Mouse (Mus musculus): ENCODE measurements around the gene Psmg4.

The Psmg4 gene

DNA sequence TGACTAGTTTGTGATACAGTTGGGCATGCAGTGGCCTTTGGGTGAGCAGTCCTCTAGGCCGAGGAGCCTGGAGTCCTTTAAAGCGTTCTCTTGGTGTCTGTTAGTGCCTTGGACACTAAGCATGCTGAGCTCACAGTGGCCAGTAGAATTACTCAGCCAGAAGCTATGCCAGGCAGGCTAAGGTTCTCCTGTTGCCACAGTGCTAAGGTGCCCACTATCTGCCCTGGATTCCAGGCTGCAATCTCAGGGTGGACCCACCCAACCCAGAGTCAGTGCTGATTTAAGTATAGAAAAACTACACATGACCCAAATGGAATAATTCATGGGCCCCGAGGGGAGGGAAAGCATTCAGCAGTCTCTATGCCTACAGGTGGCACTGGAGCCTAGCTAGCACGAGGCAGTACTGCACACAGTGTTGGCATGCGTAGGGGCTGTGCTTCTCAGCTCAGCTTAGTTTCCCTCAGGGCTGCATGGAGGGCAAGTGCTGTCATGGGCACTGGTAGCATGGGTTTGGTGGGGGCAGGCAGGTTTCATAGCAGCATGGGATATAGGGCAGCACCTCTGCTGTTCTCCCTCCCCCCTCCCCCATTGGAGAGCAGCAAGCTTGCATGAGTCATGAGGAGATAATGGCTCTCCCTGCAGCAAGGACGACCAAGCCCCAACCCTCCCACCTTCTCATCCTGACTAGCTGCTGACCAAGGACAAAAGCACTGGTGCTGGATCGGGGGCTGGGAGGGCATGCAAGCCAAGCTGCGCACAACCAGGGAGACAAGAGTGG is 29.8 kb downstream of the Psmg4 start:
- in situ Hi-C loops (cut with MboI, MseI), result no loop called here

DNA sequence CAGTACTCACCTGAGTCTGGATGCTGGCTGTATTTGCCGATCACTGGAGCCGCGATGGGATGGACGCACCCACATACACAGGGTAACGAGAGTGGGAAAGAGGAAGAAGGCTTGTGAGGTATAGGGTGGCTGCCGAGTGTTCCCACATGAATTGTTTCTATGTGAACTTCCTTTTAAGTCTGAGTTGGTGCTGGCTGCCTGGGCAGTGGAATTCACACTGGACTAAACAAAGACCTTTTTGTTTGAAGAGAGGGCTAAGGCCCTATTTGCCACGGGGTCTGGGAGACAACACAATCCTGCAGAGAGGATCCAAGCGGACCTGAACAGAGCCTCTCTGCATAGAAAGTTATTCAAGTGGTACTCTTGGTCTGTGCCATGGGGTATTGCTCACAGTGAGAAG is 30.6 kb downstream of the Psmg4 start:
- in situ Hi-C loops (cut with MboI, MseI), result no loop called here

DNA sequence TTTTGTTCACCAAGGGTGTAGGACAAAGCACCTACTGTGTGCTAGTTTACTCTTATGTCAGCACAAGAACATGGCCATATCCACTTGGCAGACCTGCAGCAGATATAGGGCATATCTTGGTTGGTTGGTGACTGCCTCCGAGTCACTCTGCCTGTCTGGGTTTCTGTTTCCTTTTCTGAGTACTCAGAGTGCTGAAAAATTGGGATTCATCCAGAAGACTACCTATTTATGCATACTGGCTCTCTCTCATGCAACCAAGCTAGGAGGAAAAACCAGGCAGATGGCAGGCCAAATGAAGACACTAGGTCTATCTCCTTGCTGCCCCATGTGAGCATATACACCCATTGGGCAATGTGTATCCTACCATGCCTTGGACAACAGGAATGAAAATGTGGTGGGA is 32.9 kb downstream of the Psmg4 start:
- in situ Hi-C loops (cut with MboI, MseI), result no loop called here

DNA sequence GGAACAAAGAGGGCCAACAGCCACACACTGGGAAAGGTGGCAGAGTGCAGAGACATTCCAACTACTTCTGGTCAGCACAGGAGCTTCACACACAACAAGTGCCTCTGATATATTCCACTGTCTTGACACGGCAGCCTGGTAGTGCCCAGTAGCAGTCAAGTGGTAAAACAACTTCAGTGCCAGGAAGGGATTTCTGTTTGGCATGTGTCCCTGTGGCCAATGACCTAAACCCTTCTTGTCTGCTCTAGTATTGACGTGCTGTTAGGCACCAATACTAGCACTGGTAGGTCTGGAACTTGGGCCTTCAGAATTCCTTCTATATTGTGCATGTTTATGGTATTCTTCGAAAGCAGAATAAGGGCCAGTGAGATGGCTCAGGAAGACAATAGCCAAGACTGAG is 42.5 kb downstream of the Psmg4 start:
- in situ Hi-C loops (cut with MboI, MseI), result no loop called here

DNA sequence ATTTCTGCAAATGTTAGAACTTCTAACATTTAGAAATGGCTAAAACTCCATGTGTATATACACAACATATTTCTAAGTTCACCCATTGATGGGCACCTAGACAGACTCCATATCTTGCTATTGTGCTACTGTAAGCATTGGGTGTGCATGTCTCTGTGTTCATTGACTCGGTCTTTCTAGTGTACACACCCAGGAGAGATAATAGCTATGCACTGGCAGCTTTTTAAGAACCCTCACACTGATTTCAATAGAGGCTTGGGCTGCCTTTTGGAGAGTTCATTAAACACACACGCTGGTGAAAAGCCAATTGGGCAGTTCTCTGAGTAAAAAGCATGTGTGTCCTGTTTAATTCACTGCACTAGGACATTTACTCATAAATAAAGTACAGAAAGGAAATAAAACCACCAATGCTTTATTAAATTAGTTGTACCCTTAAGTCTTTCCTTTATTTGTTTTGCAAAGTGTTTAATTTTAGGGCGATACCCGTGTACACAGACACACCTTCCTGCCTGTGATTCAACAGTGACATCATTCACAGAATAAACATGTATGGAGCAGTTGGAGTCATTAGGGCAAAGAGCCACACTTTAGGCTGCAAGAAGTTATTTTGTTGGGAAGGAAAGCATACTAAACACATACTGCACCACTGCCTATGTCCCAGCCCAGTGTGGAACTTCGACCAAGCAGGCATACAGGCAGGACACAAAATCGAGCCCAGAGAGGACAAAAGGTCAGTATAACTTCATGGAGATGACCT is 45.1 kb downstream of the Psmg4 start:
- in situ Hi-C loops (cut with MboI, MseI), result no loop called here

DNA sequence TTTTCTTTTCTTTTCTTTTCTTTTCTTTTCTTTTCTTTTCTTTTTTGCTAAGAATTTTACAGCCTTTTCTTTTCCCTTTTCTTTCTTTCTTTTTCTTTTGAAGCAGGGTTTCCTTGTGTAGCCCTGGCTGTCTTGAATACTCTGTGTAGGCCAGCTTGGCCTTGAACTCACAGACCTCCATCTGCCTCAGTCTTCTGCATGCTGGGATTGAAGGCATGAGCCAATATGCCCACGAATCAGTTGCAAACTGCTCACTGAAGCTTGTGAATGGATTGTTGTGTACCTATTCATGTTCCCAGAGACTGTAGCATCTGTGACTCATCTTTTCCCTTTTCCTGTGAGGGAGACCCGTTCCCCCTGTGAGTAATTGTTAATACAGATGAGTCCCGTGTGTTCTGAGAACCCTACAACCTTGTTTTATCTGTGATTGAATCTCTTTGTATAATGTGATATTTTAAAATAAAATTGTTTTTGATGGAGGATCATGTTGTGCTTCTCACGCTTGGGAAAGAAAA is 48.6 kb downstream of the Psmg4 start:
- in situ Hi-C loops (cut with MboI, MseI), result no loop called here

DNA sequence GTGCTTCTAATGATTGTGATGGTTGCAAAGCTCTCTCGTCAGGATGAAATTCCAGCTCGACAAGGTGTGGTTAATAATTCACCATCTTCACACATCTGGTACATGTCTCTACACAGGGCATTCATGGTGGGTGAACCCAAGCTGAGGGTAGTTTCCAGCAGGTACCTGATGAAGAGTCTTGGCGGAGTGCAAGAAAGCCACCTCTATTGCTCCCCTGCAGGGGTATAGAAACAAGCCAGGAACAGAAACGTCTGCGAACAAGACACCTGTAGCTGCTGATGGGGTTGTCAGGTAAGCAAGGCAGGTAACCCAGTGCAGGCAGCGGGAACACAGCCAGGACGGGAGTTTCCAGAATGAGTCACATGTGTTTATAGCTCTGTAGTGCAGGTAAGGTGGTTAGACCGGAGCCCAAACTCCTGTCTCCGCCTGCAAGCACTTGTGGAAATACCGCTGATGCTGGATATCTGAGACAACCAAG is 50.0 kb downstream of the Psmg4 start:
- in situ Hi-C loops (cut with MboI, MseI), result no loop called here

DNA sequence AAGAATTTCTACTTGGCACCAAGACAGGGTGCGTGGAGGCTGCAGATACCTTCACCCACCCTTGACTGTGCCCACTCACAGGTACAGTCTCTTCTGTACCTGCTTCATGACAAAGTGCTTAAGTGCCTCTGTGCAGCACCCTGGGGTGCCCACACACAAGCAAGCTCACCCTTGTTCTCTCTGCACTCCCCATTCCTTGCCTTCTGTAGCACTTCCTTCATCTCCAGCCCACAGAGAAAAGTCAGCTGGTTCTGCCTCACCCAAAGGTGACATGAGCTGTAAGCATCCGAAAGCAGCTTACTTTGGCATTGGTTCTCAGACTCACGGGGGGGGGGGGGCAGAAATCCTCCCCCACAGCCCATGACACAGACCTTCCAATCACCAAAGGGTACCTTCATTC is 52.1 kb downstream of the Psmg4 start:
- in situ Hi-C loops (cut with MboI, MseI), result no loop called here

DNA sequence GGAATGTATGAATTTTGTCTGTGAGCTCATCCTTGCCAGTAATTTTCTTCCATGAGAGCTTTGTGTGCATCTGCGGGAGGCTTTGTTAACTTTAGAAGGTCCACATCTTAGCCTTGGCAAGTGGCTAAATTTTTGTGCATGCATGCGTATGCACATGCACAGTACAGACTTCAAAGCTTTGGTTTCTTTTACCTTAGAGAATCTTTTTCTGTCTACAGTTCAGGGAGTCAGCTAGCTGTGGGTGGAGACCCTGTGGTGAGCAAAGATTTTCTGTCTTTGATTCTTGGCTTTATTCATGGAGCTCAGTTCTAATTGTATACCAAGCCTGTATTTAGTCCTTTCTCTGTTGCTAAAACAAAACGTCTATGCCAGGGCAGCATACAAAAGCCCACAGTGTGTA is 56.0 kb downstream of the Psmg4 start:
- in situ Hi-C loops (cut with MboI, MseI), result no loop called here

DNA sequence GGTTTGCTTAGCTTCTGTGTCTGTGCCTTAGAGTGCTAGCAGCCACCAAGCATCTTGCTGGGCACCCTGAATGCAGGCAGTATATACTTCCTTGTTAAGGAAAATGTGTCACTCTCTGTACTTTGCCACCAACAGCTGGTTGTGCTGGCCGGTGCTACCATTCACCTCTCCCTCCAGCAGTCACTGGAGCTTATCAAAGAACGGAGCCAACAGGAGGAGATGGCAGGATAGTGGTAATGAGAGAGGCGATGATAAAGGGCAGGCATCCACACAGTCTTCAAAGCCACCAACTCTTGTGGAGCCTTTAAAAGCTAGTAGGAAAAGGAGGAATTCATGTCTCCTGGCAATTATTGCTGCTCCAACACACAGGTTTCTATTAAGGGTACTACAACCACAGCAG is 57.0 kb downstream of the Psmg4 start:
- in situ Hi-C loops (cut with MboI, MseI), result no loop called here

DNA sequence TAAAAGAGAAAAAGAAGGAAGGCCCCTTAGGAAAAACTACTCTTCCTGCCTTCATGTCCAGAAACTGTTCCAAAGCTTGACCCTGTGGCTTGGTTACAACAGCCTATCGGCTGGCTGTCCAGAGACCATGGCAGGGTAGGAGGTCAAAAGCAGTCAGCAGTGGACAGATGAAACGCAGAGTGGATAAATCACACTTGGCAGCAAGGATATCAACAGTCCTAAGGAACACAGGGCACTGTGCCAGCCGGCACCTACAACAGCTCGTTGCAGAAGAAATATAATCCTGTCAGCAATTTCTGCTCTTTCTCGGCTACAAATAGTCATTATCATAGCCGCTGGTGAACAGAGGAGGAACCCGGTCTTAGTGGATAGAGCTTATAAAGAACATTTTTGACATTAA is 60.2 kb downstream of the Psmg4 start:
- in situ Hi-C loops (cut with MboI, MseI), result no loop called here

DNA sequence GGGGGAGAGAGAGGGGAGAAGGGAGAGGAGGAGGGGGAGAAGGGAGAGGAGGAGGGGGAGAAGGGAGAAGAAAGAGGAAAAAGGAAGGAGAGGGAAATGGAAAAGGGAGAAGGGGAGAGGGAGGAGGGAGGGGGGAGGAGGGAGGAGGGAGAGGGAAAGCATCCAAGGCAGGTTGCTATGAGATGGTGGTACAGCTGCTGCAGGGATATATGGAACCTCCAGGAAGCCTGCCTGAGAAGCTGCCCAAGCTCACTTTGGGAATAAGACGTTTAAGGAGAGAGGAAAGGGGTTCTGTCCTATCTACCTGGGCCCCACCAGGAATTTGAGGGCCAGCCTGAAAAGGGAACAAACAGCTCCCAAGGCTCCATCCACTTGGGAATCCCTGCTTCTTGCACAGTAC is 64.2 kb downstream of the Psmg4 start:
- in situ Hi-C loops (cut with MboI, MseI), result no loop called here

All from T-helper 2 cell (primary cell).